Mouse (Mus musculus) layer of hippocampus, adult 18-20 months (tissue): ENCODE data around the gene 4933405L10Rik. TPM values are rescaled to one million over a fixed set of nuclear protein-coding genes. Genes with fewer than 3 reads are reported as not detected.
A peak's percentile ranks its signal among the peaks of the same experiment; 100 is the strongest.

Source experiments
- DNase-seq, 2 experiments: peaks; one replicate each; pipeline ENCODE4 v3.0.0; 2022; ENCODE audit warnings: low spot score in 2 of 2
- total RNA-seq, 2 experiments: library from RNA; stranded (reverse); gene quantifications; 2 replicates each; pipeline ENCODE4 v1.2.3; 2021

The 4933405L10Rik gene
- total RNA-seq, 2 experiments from 2014 or later, result 0.27 TPM; not detected in 1

DNA sequence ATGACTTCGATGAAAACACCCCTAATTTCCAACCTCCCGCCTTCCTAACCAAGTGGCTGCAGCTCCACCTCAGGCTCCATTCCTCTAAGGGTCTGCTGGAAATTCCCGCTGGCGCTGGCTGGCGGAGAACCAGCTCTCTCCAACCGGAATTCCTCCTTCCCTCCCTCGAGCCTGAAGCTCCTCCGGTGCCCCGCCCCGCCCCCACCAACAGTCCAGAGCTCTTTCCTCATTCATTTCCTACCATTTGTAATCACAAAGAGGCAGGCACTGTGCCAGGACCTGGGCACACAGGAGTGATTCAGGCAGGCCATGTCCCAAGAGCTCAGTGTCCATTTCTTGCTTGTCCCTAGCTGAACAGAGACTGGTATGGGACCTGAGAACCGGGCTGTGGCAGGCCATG lies 43.2 kb downstream of the 4933405L10Rik start:
- DNase-seq, result peak in 1 of 2 experiments; percentile 27

DNA sequence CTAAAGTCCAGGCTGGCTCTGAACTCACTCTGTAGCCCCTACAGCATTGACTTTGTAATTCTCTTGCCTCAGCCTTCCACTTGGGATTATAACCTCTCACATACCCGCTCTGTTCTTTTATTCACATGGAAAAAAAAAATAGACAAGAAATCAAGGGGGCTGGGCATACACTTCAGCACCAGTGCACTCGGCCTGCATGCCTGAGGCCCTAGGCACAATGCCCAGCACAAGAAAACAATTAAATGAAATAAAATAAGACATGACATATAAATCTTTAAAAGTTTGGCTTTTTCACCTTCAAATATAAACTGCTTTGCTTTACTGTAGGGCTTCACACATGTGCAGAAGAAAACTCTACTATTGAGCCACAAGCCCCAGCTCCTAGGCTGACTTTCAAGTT lies 46.5 kb downstream of the 4933405L10Rik start:
- DNase-seq, result no peak

DNA sequence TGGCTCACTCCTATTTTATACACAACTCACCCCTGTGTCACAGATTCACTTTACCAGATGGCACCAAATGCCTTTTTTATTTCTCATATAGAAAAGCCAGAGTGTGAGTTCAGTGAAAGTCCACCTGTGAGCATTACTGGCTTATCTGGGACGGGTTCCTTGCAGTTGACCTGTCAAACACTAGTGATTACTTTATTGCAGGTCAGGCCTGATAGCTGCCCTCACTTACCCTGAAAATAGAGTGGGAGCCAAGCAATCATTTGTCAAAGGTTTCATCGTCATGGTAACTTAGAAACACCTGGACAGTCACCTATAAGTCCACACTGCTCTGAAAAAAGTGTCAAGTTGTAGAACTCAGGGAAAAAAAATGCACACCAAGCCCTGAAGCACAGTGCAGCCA lies 47.2 kb downstream of the 4933405L10Rik start:
- no peak for DNase-seq

DNA sequence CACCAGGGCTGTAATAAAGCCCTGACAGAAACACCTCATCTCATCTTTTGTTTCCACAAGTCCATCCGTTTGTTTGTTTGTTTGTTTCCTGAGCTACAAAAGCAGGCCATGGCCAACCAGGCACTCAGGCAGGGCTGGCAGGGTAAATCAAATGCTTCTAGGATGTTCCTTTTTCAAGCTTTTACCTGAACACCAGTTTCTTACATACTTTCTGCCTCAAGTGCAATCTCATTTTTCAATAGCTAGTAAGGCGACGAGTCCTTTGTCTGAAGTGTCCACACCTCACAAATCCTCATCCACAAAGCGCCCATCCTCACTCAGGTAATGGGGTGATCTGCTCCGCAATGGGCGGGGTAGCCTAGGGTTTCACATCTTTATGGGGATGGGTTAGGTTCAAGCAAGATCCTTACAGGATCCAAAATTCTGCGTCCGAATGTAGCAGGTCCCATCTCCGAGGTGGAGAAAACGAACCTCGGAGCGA lies 50.4 kb downstream of the 4933405L10Rik start:
- no peak for DNase-seq

GRCm38 (mm10) chr8:105758277-105759108 lies 51.0 kb downstream of the 4933405L10Rik start, which contains the start of gene Gfod2:
Gene Gfod2, minus strand, starts transcription at chr8:105758664.
- peak; percentile 97 to 98 for DNase-seq

Other genes with a start within 250 kb of the 4933405L10Rik start
- 10 to 100 TPM; 54.8 to 58.5 TPM for gene Tppp3, start 236.1 kb upstream of the 4933405L10Rik start, total RNA-seq
- 10 to 100 TPM; 31.9 to 34.2 TPM for gene Zdhhc1, start 210.8 kb upstream of the 4933405L10Rik start, total RNA-seq
- gene Hsd11b2, start 188.9 kb upstream of the 4933405L10Rik start, total RNA-seq, result not detected
- 100 to 1,000 TPM; 280 to 300 TPM for gene Atp6v0d1, start 141.6 kb upstream of the 4933405L10Rik start, total RNA-seq
- 10 to 100 TPM; 89.8 to 92.1 TPM for gene Ripor1, start 102.4 kb upstream of the 4933405L10Rik start, total RNA-seq
- gene Ctcf, start 71.1 kb upstream of the 4933405L10Rik start, total RNA-seq, result 10 to 100 TPM; 80.7 to 84.5 TPM
- not detected for gene Agrp, start 70.3 kb upstream of the 4933405L10Rik start, total RNA-seq
- 10 to 100 TPM; 78.4 to 80.3 TPM for gene Carmil2, start 21.4 kb upstream of the 4933405L10Rik start, total RNA-seq
- 10 to 100 TPM; 46.1 to 47.4 TPM for gene Acd, start 6.6 kb upstream of the 4933405L10Rik start, total RNA-seq
- 10 to 100 TPM; 34.0 to 34.7 TPM for gene Pard6a, start 6.5 kb upstream of the 4933405L10Rik start, total RNA-seq
- 1 to 10 TPM; 8.8 to 9.6 TPM for gene Enkd1, start 555 bp downstream of the 4933405L10Rik start, total RNA-seq
- 10 to 100 TPM; 19.0 to 23.3 TPM for gene Gfod2, start 51.0 kb downstream of the 4933405L10Rik start, total RNA-seq
- gene Ranbp10, start 119.7 kb downstream of the 4933405L10Rik start, total RNA-seq, result 10 to 100 TPM; 24.7 to 25.7 TPM
- under 1 TPM in 1 of 2 experiments, not detected in 1; 0.25 TPM for gene Tsnaxip1, start 120.1 kb downstream of the 4933405L10Rik start, total RNA-seq
- gene Cenpt, start 145.6 kb downstream of the 4933405L10Rik start, total RNA-seq, result 10 to 100 TPM; 12.6 to 12.9 TPM
- 10 to 100 TPM; 43.0 to 46.5 TPM for gene Thap11, start 147.5 kb downstream of the 4933405L10Rik start, total RNA-seq
- 10 to 100 TPM; 29.0 to 41.5 TPM for gene Nutf2, start 152.9 kb downstream of the 4933405L10Rik start, total RNA-seq
- 10 to 100 TPM; 63.6 to 67.4 TPM for gene Edc4, start 173.2 kb downstream of the 4933405L10Rik start, total RNA-seq
- gene Nrn1l, start 185.9 kb downstream of the 4933405L10Rik start, total RNA-seq, result under 1 TPM; 0.57 to 0.99 TPM
- 1 to 10 TPM; 6.5 to 7.3 TPM for gene Pskh1, start 192.8 kb downstream of the 4933405L10Rik start, total RNA-seq
- 1 to 10 TPM; 1.1 to 1.8 TPM for gene Ctrl, start 226.2 kb downstream of the 4933405L10Rik start, total RNA-seq
- 10 to 100 TPM; 62.5 to 74.3 TPM for gene Psmb10, start 230.8 kb downstream of the 4933405L10Rik start, total RNA-seq
- 10 to 100 TPM; 31.7 to 38.4 TPM for gene Lcat, start 235.7 kb downstream of the 4933405L10Rik start, total RNA-seq